Mouse (Mus musculus) CH12.LX (cell line): Measurements from ENCODE around the gene Dph2.

ENCODE experiments used
- BHLHE40 ChIP-seq: IDR thresholded peaks from 2 replicates; pipeline ENCODE4 v1.6.1; 2011; ENCODE audit warnings: mild to moderate bottlenecking, low read depth, low read length, improper control_type of control experiment
- CTCF ChIP-seq, 2 experiments: IDR thresholded peaks in 1 of 2; conservative IDR thresholded peaks in 1 of 2; 2 replicates each; pipeline ENCODE4 v1.5.1; 2011 to 2012; ENCODE audit warnings: low read depth in 2 of 2, low read length in 2 of 2, improper control_type of control experiment in 1 of 2, inconsistent platforms in 1 of 2, mild to moderate bottlenecking in 1 of 2, moderate library complexity in 1 of 2
- GABPA ChIP-seq: IDR thresholded peaks from 2 replicates; pipeline ENCODE4 v1.6.1; 2012; ENCODE audit warnings: low read depth, low read length, improper control_type of control experiment, inconsistent platforms; ENCODE audit not compliant: insufficient replicate concordance
- JUND ChIP-seq: conservative IDR thresholded peaks from 2 replicates; pipeline ENCODE4 v1.6.1; 2011; ENCODE audit warnings: low read depth, low read length, improper control_type of control experiment
- MAZ ChIP-seq: IDR thresholded peaks from 2 replicates; pipeline ENCODE4 v1.6.1; 2012; ENCODE audit warnings: low read depth, mild to moderate bottlenecking, inconsistent platforms, low read length, improper control_type of control experiment, moderate library complexity
- MEF2A ChIP-seq: IDR thresholded peaks from 2 replicates; pipeline ENCODE4 v1.6.1; 2014; ENCODE audit warnings: low read depth, mild to moderate bottlenecking, inconsistent platforms, low read length, improper control_type of control experiment, borderline replicate concordance
- POLR2A ChIP-seq: IDR thresholded peaks from 2 replicates; pipeline ENCODE4 v1.6.1; 2011; ENCODE audit warnings: low read depth, mild to moderate bottlenecking, improper control_type of control experiment, low read length
- RAD21 ChIP-seq: IDR thresholded peaks from 2 replicates; pipeline ENCODE4 v1.6.1; 2011; ENCODE audit warnings: low read depth, mild to moderate bottlenecking, low read length, improper control_type of control experiment, moderate library complexity
- USF2 ChIP-seq: conservative IDR thresholded peaks from 2 replicates; pipeline ENCODE4 v1.6.1; 2011; ENCODE audit warnings: low read depth, low read length, improper control_type of control experiment
- ZKSCAN1 ChIP-seq: IDR thresholded peaks from 2 replicates; pipeline ENCODE4 v1.6.1; 2012; ENCODE audit warnings: low read depth, inconsistent platforms, low read length, improper control_type of control experiment, borderline replicate concordance

GRCm38 (mm10) chr4:117867000-117867399 is 24.8 kb downstream of the Dph2 start:
- TF ChIP-seq CTCF (conservative IDR thresholded peaks at IDR 0.05 in 1 of 2, IDR thresholded peaks at IDR 0.05 in 1 of 2; ENCODE audit: low read depth in 2 of 2, low read length in 2 of 2) (no peak), JUND (no peak), RAD21 (no peak), GABPA (no peak), POLR2A (no peak), BHLHE40 (no peak), MAZ (no peak), USF2 (no peak), ZKSCAN1 (no peak), MEF2A (no peak)
